Mouse (Mus musculus): ENCODE measurements at regions not wholly inside any gene's neighbourhood (a gene's known extent, or its start where the extent isn't known, plus 50 kb on each side); places are given as distances from the start of the nearest gene placed in this dataset.

DNA sequence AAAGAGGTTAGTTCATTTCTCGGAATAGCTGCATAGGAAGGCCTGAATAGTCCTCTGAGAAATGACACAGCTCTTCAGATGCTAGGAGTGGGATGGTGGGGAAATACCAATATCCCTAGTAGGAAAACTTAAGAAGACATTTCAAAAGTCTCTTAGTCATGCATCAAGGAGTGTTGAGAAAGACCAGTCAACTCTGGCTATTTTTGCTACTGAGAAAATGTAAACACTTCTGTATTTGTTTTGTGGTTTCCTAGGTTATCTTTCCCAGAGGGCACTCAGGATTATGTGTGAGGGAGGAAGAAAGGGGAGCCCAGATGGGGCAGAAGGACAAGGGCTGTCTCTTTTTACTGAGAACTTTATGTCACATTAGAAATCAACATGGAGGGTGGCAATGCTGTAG is 367.8 kb upstream of the Thbs1 start:
- DNase-seq: no peak

GRCm38 (mm10) chr2:117745767-117746166 is 365.9 kb upstream of the Thbs1 start:
- DNase-seq: no peak

GRCm38 (mm10) chr2:117747136-117747535 is 364.5 kb upstream of the Thbs1 start:
- DNase-seq: no peak

- no peak for DNase-seq
Measured at GRCm38 (mm10) chr2:117748892-117749291, 362.8 kb upstream of the Thbs1 start.

DNA sequence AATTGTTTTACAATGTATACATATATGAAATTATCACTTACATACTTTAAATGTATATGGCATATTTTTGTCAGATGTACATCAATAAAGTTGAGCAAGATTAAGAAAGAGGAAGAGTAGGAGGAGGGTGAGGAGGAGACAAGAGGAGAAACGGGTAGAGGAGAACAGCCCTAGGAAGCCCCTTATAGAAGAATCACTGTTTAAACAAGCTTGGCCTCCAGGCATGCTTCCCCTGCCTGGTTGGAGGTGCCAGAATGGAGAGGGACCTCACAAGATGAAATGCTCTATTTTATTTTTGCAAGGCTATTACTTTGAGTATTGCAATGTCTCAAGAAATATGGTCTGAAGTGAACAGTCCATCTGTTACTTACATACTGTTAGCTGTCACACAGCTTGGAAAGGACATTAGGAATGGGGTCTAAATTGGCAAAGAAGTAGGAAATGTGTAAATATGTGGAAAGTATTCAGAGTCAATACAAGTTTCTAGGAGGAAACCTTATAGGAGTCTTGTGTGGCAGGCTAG is 352.1 kb upstream of the Thbs1 start:
- no peak for DNase-seq

GRCm38 (mm10) chr2:117763631-117764030 is 348.0 kb upstream of the Thbs1 start:
- no peak for DNase-seq

- DNase-seq: no peak
Measured at GRCm38 (mm10) chr2:117765572-117765971, 346.1 kb upstream of the Thbs1 start.

GRCm38 (mm10) chr2:117766450-117766849 is 345.2 kb upstream of the Thbs1 start:
- DNase-seq: no peak

GRCm38 (mm10) chr2:117769402-117770114 is 342.1 kb upstream of the Thbs1 start:
- no peak for DNase-seq

DNA sequence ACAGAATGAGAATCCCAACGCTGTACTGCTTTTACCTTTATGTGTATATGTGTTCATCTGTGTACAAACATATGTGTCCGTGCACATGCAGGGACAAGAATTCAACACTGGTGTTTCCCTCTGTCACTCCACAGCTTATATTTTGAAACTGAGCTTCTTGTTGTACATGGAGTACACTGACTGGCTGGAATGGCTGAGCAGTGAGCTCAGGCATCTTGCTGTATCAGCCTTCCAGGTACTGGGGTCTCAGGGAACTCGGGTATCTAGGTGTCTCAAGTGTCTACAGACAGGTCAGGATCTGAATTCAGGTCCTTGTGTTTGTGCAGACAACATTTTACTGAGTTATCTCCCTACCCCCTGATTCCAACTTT is 341.6 kb upstream of the Thbs1 start:
- no peak for DNase-seq

DNA sequence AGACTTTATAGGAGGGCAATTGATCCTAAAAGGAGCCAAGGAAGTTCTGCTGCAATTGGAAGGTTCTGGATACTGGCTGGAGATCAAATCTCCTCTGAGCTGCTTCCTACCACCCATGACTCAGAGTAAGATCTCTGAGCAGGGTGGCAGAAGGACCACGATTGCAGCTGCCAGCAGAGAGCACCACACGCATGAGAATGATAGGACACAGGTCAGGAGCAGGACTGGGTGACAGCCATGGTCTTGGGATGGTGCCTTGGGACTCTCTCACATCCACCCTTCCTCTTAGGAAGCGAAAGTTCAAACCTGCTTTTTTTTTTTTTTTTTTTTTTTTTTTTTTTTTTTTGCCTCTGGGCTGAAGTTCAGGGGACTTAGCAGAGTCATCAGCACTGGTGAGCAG is 331.4 kb upstream of the Thbs1 start:
- no peak for DNase-seq

DNA sequence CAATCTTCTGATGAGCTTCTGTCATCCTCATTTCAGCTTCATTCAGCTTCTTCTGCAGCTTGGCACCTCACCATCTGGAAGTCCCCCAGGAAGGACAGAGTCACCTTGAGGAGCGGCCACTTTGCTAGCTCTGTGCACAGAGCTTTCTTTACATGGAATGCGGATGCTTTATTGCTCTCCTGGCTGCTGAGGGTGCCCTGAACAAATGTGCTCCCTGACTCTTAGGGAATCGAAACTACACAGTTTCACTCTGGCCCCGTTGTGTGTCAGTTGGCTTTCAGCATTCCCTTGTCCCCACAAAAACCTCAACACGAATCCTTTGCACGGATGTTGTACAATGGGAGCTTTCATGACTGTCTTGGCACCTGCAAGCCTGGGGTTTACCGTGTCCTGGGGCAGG is 330.9 kb upstream of the Thbs1 start:
- DNase-seq: no peak

DNA sequence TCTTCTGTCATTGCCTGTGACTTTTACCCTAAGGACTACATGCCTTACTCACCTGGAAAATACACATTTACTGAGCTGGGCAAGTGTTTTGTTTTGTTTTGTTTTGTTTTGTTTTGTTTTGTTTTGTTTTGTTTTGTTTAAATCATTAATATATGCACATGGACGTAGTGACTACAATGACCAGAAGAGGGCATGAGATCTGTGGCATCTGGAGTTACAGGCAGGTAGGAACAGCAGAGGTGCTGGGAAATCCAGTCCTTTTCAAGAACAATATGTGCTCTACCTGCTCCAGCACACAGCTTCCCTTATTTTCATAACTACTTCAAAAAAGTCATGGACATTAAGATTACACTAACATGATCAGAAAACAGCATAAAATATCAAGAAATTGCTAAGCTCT is 324.4 kb upstream of the Thbs1 start:
- no peak for DNase-seq

- no peak for DNase-seq
Measured at GRCm38 (mm10) chr2:117794285-117794684, 317.4 kb upstream of the Thbs1 start.

- no peak for DNase-seq
Measured at GRCm38 (mm10) chr2:117801946-117802600, 309.6 kb upstream of the Thbs1 start.

GRCm38 (mm10) chr2:117802686-117803085 is 309.0 kb upstream of the Thbs1 start:
- DNase-seq: no peak

GRCm38 (mm10) chr2:117804686-117805085 is 307.0 kb upstream of the Thbs1 start:
- no peak for DNase-seq

DNA sequence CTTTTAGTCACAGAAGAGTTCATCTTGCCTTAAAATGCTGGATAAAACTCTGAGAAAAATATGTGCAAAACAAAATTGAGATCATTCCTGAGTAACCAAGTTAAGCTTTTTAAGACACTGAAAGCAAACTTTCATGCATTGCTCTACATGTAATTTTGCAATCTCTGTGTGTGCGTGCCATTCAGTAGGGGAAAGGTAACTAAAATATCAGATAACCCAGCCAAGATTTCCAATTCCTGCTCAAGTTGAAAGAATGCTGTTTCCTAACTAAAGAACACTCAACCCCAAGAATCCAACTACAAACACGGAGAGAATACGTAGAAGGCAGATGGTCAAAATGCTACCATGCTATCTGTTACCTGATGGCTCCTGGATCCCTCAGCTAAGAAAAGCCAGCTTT is 304.6 kb upstream of the Thbs1 start:
- DNase-seq: no peak

DNA sequence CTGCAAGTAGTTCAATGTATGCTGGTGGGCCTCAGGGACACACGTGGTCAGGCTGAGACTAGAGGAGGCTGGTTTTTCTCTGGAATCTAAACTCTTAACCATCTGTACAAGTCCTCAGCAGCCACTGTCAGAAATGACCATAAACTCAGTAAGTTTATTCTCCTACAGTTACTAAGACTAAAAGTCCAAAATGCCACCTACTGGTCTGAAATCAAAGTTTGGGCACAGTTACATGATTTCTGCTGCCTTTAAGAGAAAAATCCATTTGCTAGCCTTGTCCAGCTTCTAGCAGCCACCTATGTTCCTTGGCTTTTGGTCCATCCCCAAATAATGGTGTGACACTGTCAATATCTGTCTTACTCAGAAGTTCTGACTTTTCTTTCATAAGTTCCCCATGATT is 300.2 kb upstream of the Thbs1 start:
- no peak for DNase-seq

GRCm38 (mm10) chr2:117811931-117812330 is 299.7 kb upstream of the Thbs1 start:
- no peak for DNase-seq

GRCm38 (mm10) chr2:117819701-117820225 is 291.9 kb upstream of the Thbs1 start:
- DNase-seq: no peak

DNA sequence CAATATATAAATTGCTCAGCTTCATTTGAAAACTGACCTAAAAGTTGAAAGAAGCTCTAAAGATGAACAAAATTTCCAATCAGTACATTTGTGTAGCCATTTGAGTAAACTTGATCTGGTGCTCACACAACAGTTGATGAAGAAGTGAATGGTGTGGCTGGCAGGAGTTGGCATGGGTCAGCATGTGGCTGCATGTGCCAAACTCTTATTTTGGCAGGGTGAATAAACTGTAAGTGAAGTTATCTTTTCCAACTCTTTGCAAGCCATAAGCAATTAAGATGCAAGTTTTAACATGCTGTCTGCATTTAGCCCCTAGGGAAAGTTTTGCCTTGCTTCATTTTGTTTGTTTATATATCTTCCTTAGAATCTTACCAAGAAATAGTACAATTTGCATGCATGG is 291.0 kb upstream of the Thbs1 start:
- DNase-seq: no peak

DNA sequence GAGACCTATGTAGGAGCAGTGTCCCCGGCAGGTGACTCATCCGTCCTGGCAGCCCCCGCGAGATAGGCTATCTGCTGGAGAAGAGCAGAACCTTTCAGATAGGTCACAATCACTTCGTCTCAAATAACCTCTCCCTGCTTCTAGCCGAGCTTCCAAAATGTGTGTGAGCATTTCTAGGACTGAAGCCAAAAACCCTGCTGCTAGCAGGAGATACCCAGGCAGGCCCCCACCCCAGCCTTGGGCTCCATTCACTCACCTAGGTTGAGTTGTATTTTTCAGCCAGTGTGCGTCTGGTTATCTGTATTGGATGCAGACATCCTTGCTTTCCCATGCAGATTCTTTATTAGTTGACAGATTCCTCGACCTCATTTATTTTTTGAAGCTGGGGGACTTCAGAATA is 286.6 kb upstream of the Thbs1 start:
- no peak for DNase-seq

DNA sequence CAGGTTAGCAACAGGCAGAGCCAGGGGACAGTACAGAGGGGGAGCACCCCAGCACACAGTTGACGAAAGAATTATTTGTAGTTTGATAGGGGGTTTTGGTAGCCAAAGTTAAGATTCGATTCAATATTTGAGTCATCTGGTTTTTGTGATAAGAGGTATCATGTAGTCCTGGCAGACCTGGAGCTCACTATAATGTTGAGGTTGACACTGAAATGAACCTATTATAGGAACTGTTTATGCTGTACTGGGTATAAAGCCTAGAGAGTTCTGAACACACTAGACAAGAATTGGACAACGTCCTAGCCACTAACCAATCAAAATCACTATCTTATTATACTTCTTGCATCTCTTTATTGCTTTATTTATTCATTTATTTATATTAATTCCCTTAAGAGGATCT is 284.4 kb upstream of the Thbs1 start:
- no peak for DNase-seq

Data from right cerebral cortex, postnatal 4 days (tissue).